Mouse (Mus musculus) intestine, postnatal 0 days (tissue): ENCODE results near the gene Brsk1. TPM values are rescaled to one million over a fixed set of nuclear protein-coding genes. Genes with fewer than 3 reads are reported as not detected.
A peak's percentile ranks its signal among the peaks of the same experiment; 100 is the strongest.

Source experiments
- ATAC-seq: fragments of 200-750 bp; cut with Nextera tagmentation; 2 replicates; pipeline ENCODE4 v1.8.0; 2017; ENCODE audit warnings: mild to moderate bottlenecking, moderate TSS enrichment, moderate library complexity
- H3K27ac ChIP-seq: fragments of 300-500 bp; sonication (generic); 2 replicates; pipeline ENCODE4 v1.5.1; 2014; ENCODE audit warnings: mild to moderate bottlenecking, low read depth, low read length, moderate library complexity
- H3K27me3 ChIP-seq: fragments of 300-500 bp; sonication (generic); replicated peaks from 2 replicates; pipeline ENCODE4 v1.6.1; 2014; ENCODE audit warnings: low read length, mixed read lengths; ENCODE audit not compliant: control insufficient read depth, insufficient read depth
- H3K36me3 ChIP-seq: fragments of 300-500 bp; sonication (generic); 2 replicates; pipeline ENCODE4 v1.6.1; 2014; ENCODE audit warnings: mild to moderate bottlenecking, moderate library complexity; ENCODE audit not compliant: control insufficient read depth, insufficient read depth
- H3K4me1 ChIP-seq: fragments of 300-500 bp; sonication (generic); replicated peaks from 2 replicates; pipeline ENCODE4 v1.6.1; 2014; ENCODE audit warnings: antibody characterized with exemption, low read length, mixed read lengths; ENCODE audit not compliant: control insufficient read depth, insufficient read depth
- H3K4me2 ChIP-seq: fragments of 300-500 bp; sonication (generic); replicated peaks from 2 replicates; pipeline ENCODE4 v1.6.1; 2014; ENCODE audit warnings: low read depth, mild to moderate bottlenecking, moderate library complexity
- H3K4me3 ChIP-seq: fragments of 300-500 bp; sonication (generic); 2 replicates; pipeline ENCODE4 v1.5.1; 2014; ENCODE audit warnings: low read depth, low read length
- H3K9ac ChIP-seq: fragments of 300-500 bp; sonication (generic); 2 replicates; pipeline ENCODE4 v1.6.1; 2014; ENCODE audit warnings: mild to moderate bottlenecking, low read depth, low read length
- H3K9me3 ChIP-seq: fragments of 300-500 bp; sonication (generic); 2 replicates; pipeline ENCODE4 v1.6.1; 2016; ENCODE audit warnings: mixed run types; ENCODE audit not compliant: control insufficient read depth
- CTCF ChIP-seq: sonication (generic); IDR thresholded peaks from 2 replicates; pipeline ENCODE4 v1.5.1; 2016; ENCODE audit warnings: low read depth, mild to moderate bottlenecking, control low read depth, antibody characterized with exemption, moderate library complexity
- WGBS: fragments of 180-500 bp; shearing (Covaris S2); extraction: QIAGEN DNeasy Blood & Tissue Kit; methylation state at CpG from one replicate; pipeline ENCODE4 v1.1.7; 2014; 5-methylcytosine and 5-hydroxymethylcytosine counted together
- polyA plus RNA-seq: library from polyadenylated mRNA; unstranded; fragments of >200 nt; fragmentation: Nextera tagmentation; extraction: Ambion mirVana; gene quantifications from 2 replicates; pipeline ENCODE4 v1.2.1, GENCODE M21; 2015

The Brsk1 gene
- polyA plus RNA-seq, 1 experiment from 2014 or later, result 0.98 TPM

- under 1% methylated on average over 32 of the region's 32 CpGs for WGBS
- Histone ChIP-seq H3K4me1 (no peaks in the 10 kb centered on the region; the same call in 1 of the 2 replicates), H3K36me3 (peaks cover 10% of the 10 kb centered on the region; the same call in 1 of the 2 replicates), H3K4me3 (peak within 1 kb of the TSS; percentile 85), H3K27ac (peak within 1 kb of the TSS; percentile 58), H3K9ac (peak within 1 kb of the TSS; percentile 57), H3K4me2 (peak within 1 kb of the TSS; percentile 89), H3K27me3 (no peaks in the 10 kb centered on the region), H3K9me3 (no peaks in the 10 kb centered on the region)
- peak; percentile 97 for ATAC-seq
- TF ChIP-seq CTCF, result peak; percentile 27; the same call in 1 of the 2 replicates
Observed at GRCm38 (mm10) chr7:4684632-4685417, 5.6 kb upstream of the Brsk1 start, which contains the start of gene Hspbp1. Gene Hspbp1, minus strand, starts transcription at chr7:4685068.

GRCm38 (mm10) chr7:4690951-4691653, 698 bp downstream of the Brsk1 start:
- H3K36me3 ChIP-seq, result 0 out of 2 replicates have a peak, but pooled peaks cover 4% of the 10 kb centered on the region
- no peaks in the 10 kb centered on the region for H3K4me1 ChIP-seq
- TF ChIP-seq CTCF, result no peak
- H3K4me2 ChIP-seq, result peak overlapping the region; percentile 76
- no peaks in the 10 kb centered on the region for H3K9me3 ChIP-seq
- peak overlapping the region; percentile 81 for H3K9ac ChIP-seq
- H3K27me3 ChIP-seq, result no peaks in the 10 kb centered on the region
- WGBS, result 9% methylated on average over 30 of the region's 35 CpGs
- H3K4me3 ChIP-seq, result peak overlapping the region; percentile 54
- peak overlapping the region; percentile 62 for H3K27ac ChIP-seq
- ATAC-seq, result peak; percentile 20; the same call in 1 of the 2 replicates

GRCm38 (mm10) chr7:4693004-4693403, 2.6 kb downstream of the Brsk1 start:
- no peak for ATAC-seq

GRCm38 (mm10) chr7:4702334-4702733, 11.9 kb downstream of the Brsk1 start:
- WGBS, result 66% methylated on average over 8 of the region's 8 CpGs
- no peaks in the 10 kb centered on the region for H3K27me3 ChIP-seq
- no peak for TF ChIP-seq CTCF
- no peak overlapping the region for H3K27ac ChIP-seq
- H3K4me3 ChIP-seq, result no peak overlapping the region
- ATAC-seq, result no peak
- no peaks in the 10 kb centered on the region for H3K4me1 ChIP-seq
- peaks cover 13% of the 10 kb centered on the region; the same call in 1 of the 2 replicates for H3K36me3 ChIP-seq
- H3K9ac ChIP-seq, result no peak overlapping the region
- H3K4me2 ChIP-seq, result no peak overlapping the region
- H3K9me3 ChIP-seq, result no peaks in the 10 kb centered on the region

More at GRCm38 (mm10) chr7:4693004-4693403, 2.6 kb downstream of the Brsk1 start:
- H3K36me3 ChIP-seq, result 0 out of 2 replicates have a peak, but pooled peaks cover 4% of the 10 kb centered on the region
- H3K9me3 ChIP-seq, result no peaks in the 10 kb centered on the region
- no peaks in the 10 kb centered on the region for H3K4me1 ChIP-seq
- no peak overlapping the region for H3K9ac ChIP-seq
- no peak overlapping the region for H3K4me3 ChIP-seq
- TF ChIP-seq CTCF, result no peak
- H3K27ac ChIP-seq, result no peak overlapping the region
- H3K27me3 ChIP-seq, result no peaks in the 10 kb centered on the region
- 85% methylated on average over 6 of the region's 6 CpGs for WGBS
- H3K4me2 ChIP-seq, result no peak overlapping the region

GRCm38 (mm10) chr7:4703195-4703594, 12.8 kb downstream of the Brsk1 start:
- no peaks in the 10 kb centered on the region for H3K9me3 ChIP-seq
- no peak overlapping the region for H3K27ac ChIP-seq
- WGBS, result 89% methylated on average over 7 of the region's 7 CpGs
- no peak overlapping the region for H3K4me2 ChIP-seq
- peaks cover 20% of the 10 kb centered on the region for H3K36me3 ChIP-seq
- no peaks in the 10 kb centered on the region for H3K4me1 ChIP-seq
- TF ChIP-seq CTCF, result 0 out of 2 replicates have a peak, but pooled peaks have one; percentile 15
- H3K4me3 ChIP-seq, result no peak overlapping the region
- ATAC-seq, result no peak
- no peaks in the 10 kb centered on the region for H3K27me3 ChIP-seq
- H3K9ac ChIP-seq, result no peak overlapping the region

- peaks cover 26% of the 10 kb centered on the region for H3K36me3 ChIP-seq
- H3K4me3 ChIP-seq, result no peak overlapping the region
- 51% methylated on average over 18 of the region's 18 CpGs for WGBS
- H3K27me3 ChIP-seq, result no peaks in the 10 kb centered on the region
- no peak overlapping the region for H3K27ac ChIP-seq
- peak; percentile 77 for TF ChIP-seq CTCF
- no peak for ATAC-seq
- no peak overlapping the region for H3K4me2 ChIP-seq
- H3K9ac ChIP-seq, result no peak overlapping the region
- no peaks in the 10 kb centered on the region for H3K4me1 ChIP-seq
- H3K9me3 ChIP-seq, result no peaks in the 10 kb centered on the region
Observed at GRCm38 (mm10) chr7:4705098-4705497, 14.7 kb downstream of the Brsk1 start.
